Mouse (Mus musculus): ENCODE results near the gene Tbc1d17.
A peak's percentile ranks its signal among the peaks of the same experiment; 100 is the strongest.

Gene Tbc1d17

GRCm38 (mm10) chr7:44852259-44853027 is 3.6 kb upstream of the Tbc1d17 start:
- no peak for DNase-seq

GRCm38 (mm10) chr7:44851625-44852234 is 2.9 kb upstream of the Tbc1d17 start:
- no peak for DNase-seq

GRCm38 (mm10) chr7:44850789-44851624 is 2.1 kb upstream of the Tbc1d17 start:
- no peak for DNase-seq

- DNase-seq, result peak; percentile 75 to 83
Observed at GRCm38 (mm10) chr7:44850146-44850545, 1.3 kb upstream of the Tbc1d17 start.

- peak; percentile 87 to 91 for DNase-seq
Observed at GRCm38 (mm10) chr7:44849416-44850111, 685 bp upstream of the Tbc1d17 start.

- no peak for DNase-seq
Observed at GRCm38 (mm10) chr7:44847772-44848171, 1.1 kb downstream of the Tbc1d17 start.

GRCm38 (mm10) chr7:44846804-44847203 is 2.1 kb downstream of the Tbc1d17 start:
- DNase-seq, result peak in 1 of 2 experiments; percentile 18

- DNase-seq, result no peak
Observed at GRCm38 (mm10) chr7:44845006-44845405, 3.9 kb downstream of the Tbc1d17 start.

- no peak for DNase-seq
Observed at GRCm38 (mm10) chr7:44841825-44842463, 6.9 kb downstream of the Tbc1d17 start.

- DNase-seq, result no peak
Observed at GRCm38 (mm10) chr7:44840426-44840825, 8.5 kb downstream of the Tbc1d17 start.

- peak; percentile 34 to 55 for DNase-seq
Observed at GRCm38 (mm10) chr7:44839491-44840191, 9.2 kb downstream of the Tbc1d17 start.

GRCm38 (mm10) chr7:44839171-44839490 is 9.7 kb downstream of the Tbc1d17 start:
- DNase-seq, result no peak

- DNase-seq, result no peak
Observed at GRCm38 (mm10) chr7:44838073-44838472, 10.8 kb downstream of the Tbc1d17 start.

GRCm38 (mm10) chr7:44836423-44837053 is 12.3 kb downstream of the Tbc1d17 start:
- no peak for DNase-seq

GRCm38 (mm10) chr7:44836016-44836404 is 12.9 kb downstream of the Tbc1d17 start:
- no peak for DNase-seq

- DNase-seq, result no peak
Observed at GRCm38 (mm10) chr7:44835373-44836015, 13.4 kb downstream of the Tbc1d17 start.

GRCm38 (mm10) chr7:44832763-44833162 is 16.1 kb downstream of the Tbc1d17 start:
- no peak for DNase-seq

- no peak for DNase-seq
Observed at GRCm38 (mm10) chr7:44828706-44829105, 20.2 kb downstream of the Tbc1d17 start.

- DNase-seq, result no peak
Observed at GRCm38 (mm10) chr7:44826771-44827170, 22.1 kb downstream of the Tbc1d17 start.

- DNase-seq, result peak; percentile 75 to 80
Observed at GRCm38 (mm10) chr7:44824872-44825271, 24.0 kb downstream of the Tbc1d17 start.

- peak in 1 of 2 experiments; percentile 12 for DNase-seq
Observed at GRCm38 (mm10) chr7:44823409-44823808, 25.5 kb downstream of the Tbc1d17 start.

Data from thymus, postnatal 36 days (tissue).